Mouse (Mus musculus) olfactory bulb, adult 2 months (tissue): ENCODE measurements at regions not wholly inside any gene's neighbourhood (a gene's known extent, or its start where the extent isn't known, plus 50 kb on each side); places are given as distances from the start of the nearest gene placed in this dataset.

Source experiments
- H3K27ac ChIP-seq: fragments of 200-500 bp; 2 replicates; pipeline ENCODE4 v1.5.1; 2012; ENCODE audit warnings: low read depth, low read length; ENCODE audit not compliant: insufficient read depth
- H3K4me1 ChIP-seq: fragments of 200-500 bp; 2 replicates; pipeline ENCODE4 v1.6.1; 2012; ENCODE audit warnings: low read length; ENCODE audit not compliant: control insufficient read depth, insufficient read depth
- H3K4me3 ChIP-seq: fragments of 200-500 bp; 2 replicates; pipeline ENCODE4 v1.5.1; 2012; ENCODE audit warnings: mild to moderate bottlenecking, low read depth, low read length, moderate library complexity; ENCODE audit not compliant: insufficient read depth
- CTCF ChIP-seq: fragments of 200-500 bp; IDR thresholded peaks from 2 replicates; pipeline ENCODE4 v1.5.1; 2012; ENCODE audit warnings: low read depth, mild to moderate bottlenecking, low read length, moderate library complexity; ENCODE audit not compliant: insufficient read depth
- POLR2A ChIP-seq: fragments of 200-500 bp; IDR thresholded peaks from 2 replicates; pipeline ENCODE4 v1.6.1; 2012; ENCODE audit warnings: mild to moderate bottlenecking, low read depth, low read length, moderate library complexity; ENCODE audit not compliant: insufficient read depth
- WGBS: fragments of 180-500 bp; shearing (Covaris S2); methylation state at CpG from one replicate; pipeline ENCODE4 v1.1.7; 2018; 5-methylcytosine and 5-hydroxymethylcytosine counted together

GRCm38 (mm10) chr11:17871920-17872319 lies 81.8 kb downstream of the Etaa1 start:
- WGBS, result 40% methylated on average over 7 of the region's 7 CpGs

GRCm38 (mm10) chr11:17883276-17883675 lies 70.4 kb downstream of the Etaa1 start:
- no peak for TF ChIP-seq CTCF
- no peak for TF ChIP-seq POLR2A
- no peak overlapping the region for H3K4me3 ChIP-seq
- H3K27ac ChIP-seq, result no peak overlapping the region
- WGBS, result 89% methylated on average over 1 of the region's 1 CpGs
- H3K4me1 ChIP-seq, result no peaks in the 10 kb centered on the region

More at GRCm38 (mm10) chr11:17871920-17872319, 81.8 kb downstream of the Etaa1 start:
- Histone ChIP-seq H3K27ac (no peak overlapping the region), H3K4me3 (no peak overlapping the region), H3K4me1 (no peaks in the 10 kb centered on the region)
- no peak for TF ChIP-seq CTCF
- no peak for TF ChIP-seq POLR2A
